Mouse (Mus musculus): ENCODE measurements around the gene Fam189a1. TPM values are rescaled to one million over a fixed set of nuclear protein-coding genes. Genes with fewer than 3 reads are reported as not detected.

Fam189a1 gene
- polyA plus RNA-seq, 1 experiment from 2014 or later = 0.27 TPM

DNA sequence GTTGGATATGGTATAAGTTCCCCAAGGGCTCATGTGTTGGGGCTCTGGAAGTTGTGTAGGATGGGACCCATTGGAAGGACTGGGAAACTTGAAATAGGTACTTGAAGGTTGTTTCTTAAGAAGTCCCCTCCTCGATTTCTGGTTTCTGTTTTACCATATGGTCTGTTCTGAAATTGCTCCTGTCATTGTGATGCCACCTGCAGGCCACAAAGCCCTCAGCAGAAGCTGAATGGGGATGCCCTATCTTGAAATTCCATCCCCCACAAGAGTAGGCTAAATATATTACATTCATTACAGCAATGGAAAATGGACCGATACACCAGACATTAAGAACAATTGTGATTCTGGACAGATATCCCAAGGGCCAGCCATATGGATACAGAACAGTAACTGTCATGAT lies 246.2 kb downstream of the Fam189a1 start:
- Histone ChIP-seq H3K27me3 (replicated peaks; ENCODE audit: control insufficient read depth, insufficient read depth, low read length) (no peaks in the 10 kb centered on the region), H3K27ac (ENCODE audit: low read depth, low read length) (no peak overlapping the region), H3K4me2 (no peak overlapping the region), H3K4me3 (ENCODE audit: low read depth, low read length) (no peak overlapping the region), H3K4me1 (replicated peaks; ENCODE audit: control insufficient read depth, insufficient read depth, low read length) (no peaks in the 10 kb centered on the region), H3K36me3 (ENCODE audit: control insufficient read depth, insufficient read depth, low read length) (no peaks in the 10 kb centered on the region), H3K9me3 (ENCODE audit: control insufficient read depth, low read length) (no peaks in the 10 kb centered on the region), H3K9ac (ENCODE audit: low read depth, low read length) (no peak overlapping the region)
- DNase-seq (ENCODE audit: low spot score) (no peak), ATAC-seq (replicated peaks; ENCODE audit: low FRiP score) (no peak)
- 77% methylated on average over 2 of the region's 2 CpGs for WGBS

GRCm38 (mm10) chr7:64906955-64907354 lies 249.4 kb downstream of the Fam189a1 start:
- Histone ChIP-seq H3K9ac (ENCODE audit: low read depth, low read length) (no peak overlapping the region), H3K4me1 (replicated peaks; ENCODE audit: control insufficient read depth, insufficient read depth, low read length) (no peaks in the 10 kb centered on the region), H3K4me2 (no peak overlapping the region), H3K9me3 (ENCODE audit: control insufficient read depth, low read length) (no peaks in the 10 kb centered on the region), H3K27ac (ENCODE audit: low read depth, low read length) (no peak overlapping the region), H3K27me3 (replicated peaks; ENCODE audit: control insufficient read depth, insufficient read depth, low read length) (no peaks in the 10 kb centered on the region), H3K4me3 (ENCODE audit: low read depth, low read length) (no peak overlapping the region), H3K36me3 (ENCODE audit: control insufficient read depth, insufficient read depth, low read length) (no peaks in the 10 kb centered on the region)
- 63% methylated on average over 5 of the region's 5 CpGs for WGBS
- ATAC-seq (replicated peaks; ENCODE audit: low FRiP score) = no peak
- no peak for DNase-seq (ENCODE audit: low spot score)

DNA sequence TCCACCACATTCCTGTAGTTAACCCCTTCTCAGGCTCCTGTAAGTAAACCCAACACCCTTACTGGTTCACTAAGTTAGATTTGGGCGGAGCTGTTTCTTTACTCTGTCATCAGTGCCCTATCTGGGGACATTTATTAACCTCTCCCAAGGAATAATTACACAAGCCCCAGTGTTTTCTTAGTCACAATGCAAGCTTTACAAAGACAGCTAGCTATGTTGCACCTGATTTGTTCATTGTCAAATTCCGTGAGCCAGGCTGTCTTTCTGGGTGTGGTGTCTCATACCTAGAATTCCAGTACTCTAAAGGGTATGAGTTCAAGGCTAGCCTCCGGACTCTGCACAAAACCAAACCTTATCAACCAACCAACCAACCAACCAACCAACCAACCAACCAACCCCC lies 250.9 kb downstream of the Fam189a1 start:
- no peak overlapping the region for H3K4me2 ChIP-seq
- no peak for DNase-seq (ENCODE audit: low spot score)
- no peak overlapping the region for H3K4me3 ChIP-seq (ENCODE audit: low read depth, low read length)
- no peak overlapping the region for H3K9ac ChIP-seq (ENCODE audit: low read depth, low read length)
- H3K27me3 ChIP-seq (replicated peaks; ENCODE audit: control insufficient read depth, insufficient read depth, low read length) = no peaks in the 10 kb centered on the region
- H3K27ac ChIP-seq (ENCODE audit: low read depth, low read length) = no peak overlapping the region
- no peaks in the 10 kb centered on the region for H3K9me3 ChIP-seq (ENCODE audit: control insufficient read depth, low read length)
- 79% methylated on average over 3 of the region's 3 CpGs for WGBS
- no peaks in the 10 kb centered on the region for H3K36me3 ChIP-seq (ENCODE audit: control insufficient read depth, insufficient read depth, low read length)
- ATAC-seq (replicated peaks; ENCODE audit: low FRiP score) = no peak
- no peaks in the 10 kb centered on the region for H3K4me1 ChIP-seq (replicated peaks; ENCODE audit: control insufficient read depth, insufficient read depth, low read length)

- no peak overlapping the region for H3K27ac ChIP-seq (ENCODE audit: low read depth, low read length)
- no peak overlapping the region for H3K4me3 ChIP-seq (ENCODE audit: low read depth, low read length)
- H3K4me1 ChIP-seq (replicated peaks; ENCODE audit: control insufficient read depth, insufficient read depth, low read length) = no peaks in the 10 kb centered on the region
- H3K27me3 ChIP-seq (replicated peaks; ENCODE audit: control insufficient read depth, insufficient read depth, low read length) = no peaks in the 10 kb centered on the region
- no peak overlapping the region for H3K4me2 ChIP-seq
- ATAC-seq (replicated peaks; ENCODE audit: low FRiP score) (no peak), DNase-seq (ENCODE audit: low spot score) (no peak)
- no peak overlapping the region for H3K9ac ChIP-seq (ENCODE audit: low read depth, low read length)
- no peaks in the 10 kb centered on the region for H3K9me3 ChIP-seq (ENCODE audit: control insufficient read depth, low read length)
- WGBS = 81% methylated on average over 2 of the region's 2 CpGs
- H3K36me3 ChIP-seq (ENCODE audit: control insufficient read depth, insufficient read depth, low read length) = no peaks in the 10 kb centered on the region
These were observed 256.1 kb downstream of the Fam189a1 start for GRCm38 (mm10) chr7:64900249-64900648.

- ATAC-seq (replicated peaks; ENCODE audit: low FRiP score) (no peak), DNase-seq (ENCODE audit: low spot score) (no peak)
- WGBS = 73% methylated on average over 6 of the region's 6 CpGs
- Histone ChIP-seq H3K4me1 (replicated peaks; ENCODE audit: control insufficient read depth, insufficient read depth, low read length) (no peaks in the 10 kb centered on the region), H3K27me3 (replicated peaks; ENCODE audit: control insufficient read depth, insufficient read depth, low read length) (no peaks in the 10 kb centered on the region), H3K27ac (ENCODE audit: low read depth, low read length) (no peak overlapping the region), H3K4me2 (no peak overlapping the region), H3K4me3 (ENCODE audit: low read depth, low read length) (no peak overlapping the region), H3K36me3 (ENCODE audit: control insufficient read depth, insufficient read depth, low read length) (no peaks in the 10 kb centered on the region), H3K9ac (ENCODE audit: low read depth, low read length) (no peak overlapping the region), H3K9me3 (ENCODE audit: control insufficient read depth, low read length) (no peaks in the 10 kb centered on the region)
These were observed 259.8 kb downstream of the Fam189a1 start for GRCm38 (mm10) chr7:64896587-64896986.

DNA sequence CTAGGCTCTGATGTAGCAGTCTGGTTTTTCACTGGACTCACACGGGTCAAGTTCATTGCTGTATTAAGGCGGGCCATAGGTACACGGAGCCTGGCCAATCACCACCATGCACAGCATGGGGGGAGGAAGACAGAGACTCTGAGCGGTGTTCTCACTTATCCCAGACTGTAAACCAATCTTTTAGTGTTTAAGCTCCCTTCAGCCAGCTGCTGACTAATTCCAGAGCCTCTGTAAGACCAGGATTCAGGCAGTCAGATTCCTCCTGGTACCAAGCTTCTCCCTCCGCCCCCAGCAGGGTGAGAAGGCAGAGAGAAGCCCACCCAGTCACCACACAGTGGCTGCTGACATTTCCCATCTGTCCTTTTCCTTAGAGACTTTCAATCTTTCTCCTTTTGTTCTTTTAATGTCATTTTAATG lies 260.7 kb downstream of the Fam189a1 start:
- Histone ChIP-seq H3K4me3 (ENCODE audit: low read depth, low read length) (no peak overlapping the region), H3K4me1 (replicated peaks; ENCODE audit: control insufficient read depth, insufficient read depth, low read length) (no peaks in the 10 kb centered on the region), H3K36me3 (ENCODE audit: control insufficient read depth, insufficient read depth, low read length) (no peaks in the 10 kb centered on the region), H3K27me3 (replicated peaks; ENCODE audit: control insufficient read depth, insufficient read depth, low read length) (no peaks in the 10 kb centered on the region), H3K4me2 (no peak overlapping the region), H3K27ac (ENCODE audit: low read depth, low read length) (no peak overlapping the region), H3K9ac (ENCODE audit: low read depth, low read length) (no peak overlapping the region), H3K9me3 (ENCODE audit: control insufficient read depth, low read length) (no peaks in the 10 kb centered on the region)
- WGBS = 50% methylated on average over 5 of the region's 5 CpGs
- ATAC-seq (replicated peaks; ENCODE audit: low FRiP score) (no peak), DNase-seq (ENCODE audit: low spot score) (no peak)

DNA sequence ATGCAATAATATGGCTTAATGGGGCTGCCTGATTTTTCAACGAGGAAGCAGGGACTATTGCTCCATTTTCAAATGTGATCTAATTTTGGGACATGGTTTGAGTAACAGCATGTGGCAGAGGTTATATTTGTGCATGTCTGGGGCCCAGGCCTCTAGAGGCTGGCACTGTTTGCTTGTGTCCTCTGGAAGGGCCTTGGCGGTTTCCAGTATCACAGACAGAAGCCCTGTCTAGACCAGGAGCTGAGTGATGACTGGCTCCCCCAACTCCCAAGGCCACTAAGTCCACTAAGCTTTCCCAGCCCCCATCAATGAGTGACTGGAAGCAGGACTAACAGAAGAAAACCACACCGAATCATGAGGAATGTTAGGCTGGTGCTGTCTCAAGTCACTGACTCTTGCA lies 265.2 kb downstream of the Fam189a1 start:
- WGBS = 58% methylated on average over 3 of the region's 3 CpGs
- no peaks in the 10 kb centered on the region for H3K36me3 ChIP-seq (ENCODE audit: control insufficient read depth, insufficient read depth, low read length)
- no peak overlapping the region for H3K9ac ChIP-seq (ENCODE audit: low read depth, low read length)
- H3K4me1 ChIP-seq (replicated peaks; ENCODE audit: control insufficient read depth, insufficient read depth, low read length) = no peaks in the 10 kb centered on the region
- H3K27me3 ChIP-seq (replicated peaks; ENCODE audit: control insufficient read depth, insufficient read depth, low read length) = no peaks in the 10 kb centered on the region
- H3K9me3 ChIP-seq (ENCODE audit: control insufficient read depth, low read length) = no peaks in the 10 kb centered on the region
- ATAC-seq (replicated peaks; ENCODE audit: low FRiP score) = no peak
- no peak for DNase-seq (ENCODE audit: low spot score)
- no peak overlapping the region for H3K4me2 ChIP-seq
- no peak overlapping the region for H3K4me3 ChIP-seq (ENCODE audit: low read depth, low read length)
- no peak overlapping the region for H3K27ac ChIP-seq (ENCODE audit: low read depth, low read length)

GRCm38 (mm10) chr7:64889919-64890318 lies 266.5 kb downstream of the Fam189a1 start:
- H3K4me1 ChIP-seq (replicated peaks; ENCODE audit: control insufficient read depth, insufficient read depth, low read length) = no peaks in the 10 kb centered on the region
- ATAC-seq (replicated peaks; ENCODE audit: low FRiP score) (no peak), DNase-seq (ENCODE audit: low spot score) (no peak)
- H3K27ac ChIP-seq (ENCODE audit: low read depth, low read length) = no peak overlapping the region
- H3K36me3 ChIP-seq (ENCODE audit: control insufficient read depth, insufficient read depth, low read length) = no peaks in the 10 kb centered on the region
- no peaks in the 10 kb centered on the region for H3K9me3 ChIP-seq (ENCODE audit: control insufficient read depth, low read length)
- no peak overlapping the region for H3K4me2 ChIP-seq
- no peak overlapping the region for H3K9ac ChIP-seq (ENCODE audit: low read depth, low read length)
- no peak overlapping the region for H3K4me3 ChIP-seq (ENCODE audit: low read depth, low read length)
- 82% methylated on average over 9 of the region's 9 CpGs for WGBS
- H3K27me3 ChIP-seq (replicated peaks; ENCODE audit: control insufficient read depth, insufficient read depth, low read length) = no peaks in the 10 kb centered on the region

GRCm38 (mm10) chr7:64884187-64884862 lies 272.0 kb downstream of the Fam189a1 start:
- no peak overlapping the region for H3K9ac ChIP-seq (ENCODE audit: low read depth, low read length)
- WGBS = 66% methylated on average over 11 of the region's 11 CpGs
- no peaks in the 10 kb centered on the region for H3K9me3 ChIP-seq (ENCODE audit: control insufficient read depth, low read length)
- no peaks in the 10 kb centered on the region for H3K36me3 ChIP-seq (ENCODE audit: control insufficient read depth, insufficient read depth, low read length)
- H3K27me3 ChIP-seq (replicated peaks; ENCODE audit: control insufficient read depth, insufficient read depth, low read length) = no peaks in the 10 kb centered on the region
- no peak overlapping the region for H3K4me3 ChIP-seq (ENCODE audit: low read depth, low read length)
- H3K4me1 ChIP-seq (replicated peaks; ENCODE audit: control insufficient read depth, insufficient read depth, low read length) = no peaks in the 10 kb centered on the region
- H3K4me2 ChIP-seq = no peak overlapping the region
- ATAC-seq (replicated peaks; ENCODE audit: low FRiP score) (no peak), DNase-seq (ENCODE audit: low spot score) (no peak)
- no peak overlapping the region for H3K27ac ChIP-seq (ENCODE audit: low read depth, low read length)
